Mouse (Mus musculus): ENCODE measurements around the gene Sorbs1. TPM values are rescaled to one million over a fixed set of nuclear protein-coding genes. Genes with fewer than 3 reads are reported as not detected.

Gene Sorbs1
- polyA plus RNA-seq, 1 experiment: 84.4 TPM

- peak overlapping the region; percentile 45 for H3K27ac ChIP-seq (ENCODE audit: insufficient read depth, low read length)
- no peaks in the 10 kb centered on the region for H3K9me3 ChIP-seq (replicated peaks; ENCODE audit: control insufficient read depth, insufficient read depth, low read length, poor library complexity, severe bottlenecking)
- H3K36me3 ChIP-seq (ENCODE audit: control insufficient read depth, insufficient read depth, low read length, poor library complexity, severe bottlenecking): no peaks in the 10 kb centered on the region
- TF ChIP-seq POLR2A (IDR thresholded peaks at IDR 0.05; ENCODE audit: insufficient read depth, low read length): no peak
- TF ChIP-seq EP300 (IDR thresholded peaks at IDR 0.05; ENCODE audit: insufficient read depth, low read depth, low read length): peak; percentile 82
- H3K4me3 ChIP-seq (ENCODE audit: low read depth, low read length): peak overlapping the region; percentile 8
- peaks cover 2% of the 10 kb centered on the region for H3K4me1 ChIP-seq (ENCODE audit: control insufficient read depth, insufficient read depth, low read length)
- H3K9ac ChIP-seq (ENCODE audit: low read depth, poor library complexity, severe bottlenecking): peak overlapping the region; percentile 79; the same call in 1 of the 2 replicates
- no peaks in the 10 kb centered on the region for H3K27me3 ChIP-seq (ENCODE audit: control insufficient read depth, insufficient read depth, low read length, poor library complexity, severe bottlenecking)
These were observed 1.8 kb downstream of the Sorbs1 start for GRCm38 (mm10) chr19:40511679-40512309.

- TF ChIP-seq POLR2A (IDR thresholded peaks at IDR 0.05; ENCODE audit: insufficient read depth, low read length): no peak
- TF ChIP-seq CTCF (IDR thresholded peaks at IDR 0.05; ENCODE audit: low read depth, low read length): no peak
- TF ChIP-seq EP300 (IDR thresholded peaks at IDR 0.05; ENCODE audit: insufficient read depth, low read depth, low read length): no peak
- H3K27me3 ChIP-seq (ENCODE audit: control insufficient read depth, insufficient read depth, low read length, poor library complexity, severe bottlenecking): no peaks in the 10 kb centered on the region
- no peaks in the 10 kb centered on the region for H3K9me3 ChIP-seq (replicated peaks; ENCODE audit: control insufficient read depth, insufficient read depth, low read length, poor library complexity, severe bottlenecking)
- no peak overlapping the region for H3K4me3 ChIP-seq (ENCODE audit: low read depth, low read length)
- H3K9ac ChIP-seq (ENCODE audit: low read depth, poor library complexity, severe bottlenecking): no peak overlapping the region
- peaks cover 2% of the 10 kb centered on the region for H3K4me1 ChIP-seq (ENCODE audit: control insufficient read depth, insufficient read depth, low read length)
- no peaks in the 10 kb centered on the region for H3K36me3 ChIP-seq (ENCODE audit: control insufficient read depth, insufficient read depth, low read length, poor library complexity, severe bottlenecking)
- H3K27ac ChIP-seq (ENCODE audit: insufficient read depth, low read length): peak overlapping the region; percentile 45
These were observed 2.5 kb downstream of the Sorbs1 start for GRCm38 (mm10) chr19:40511100-40511439.

- TF ChIP-seq CTCF (IDR thresholded peaks at IDR 0.05; ENCODE audit: low read depth, low read length) (no peak), EP300 (IDR thresholded peaks at IDR 0.05; ENCODE audit: insufficient read depth, low read depth, low read length) (no peak), POLR2A (IDR thresholded peaks at IDR 0.05; ENCODE audit: insufficient read depth, low read length) (no peak)
- peaks cover 2% of the 10 kb centered on the region for H3K4me1 ChIP-seq (ENCODE audit: control insufficient read depth, insufficient read depth, low read length)
- no peak overlapping the region for H3K4me3 ChIP-seq (ENCODE audit: low read depth, low read length)
- H3K9me3 ChIP-seq (replicated peaks; ENCODE audit: control insufficient read depth, insufficient read depth, low read length, poor library complexity, severe bottlenecking): no peaks in the 10 kb centered on the region
- H3K27ac ChIP-seq (ENCODE audit: insufficient read depth, low read length): no peak overlapping the region
- no peaks in the 10 kb centered on the region for H3K36me3 ChIP-seq (ENCODE audit: control insufficient read depth, insufficient read depth, low read length, poor library complexity, severe bottlenecking)
- H3K27me3 ChIP-seq (ENCODE audit: control insufficient read depth, insufficient read depth, low read length, poor library complexity, severe bottlenecking): no peaks in the 10 kb centered on the region
- no peak overlapping the region for H3K9ac ChIP-seq (ENCODE audit: low read depth, poor library complexity, severe bottlenecking)
These were observed 3.0 kb downstream of the Sorbs1 start for GRCm38 (mm10) chr19:40510387-40511099.

DNA sequence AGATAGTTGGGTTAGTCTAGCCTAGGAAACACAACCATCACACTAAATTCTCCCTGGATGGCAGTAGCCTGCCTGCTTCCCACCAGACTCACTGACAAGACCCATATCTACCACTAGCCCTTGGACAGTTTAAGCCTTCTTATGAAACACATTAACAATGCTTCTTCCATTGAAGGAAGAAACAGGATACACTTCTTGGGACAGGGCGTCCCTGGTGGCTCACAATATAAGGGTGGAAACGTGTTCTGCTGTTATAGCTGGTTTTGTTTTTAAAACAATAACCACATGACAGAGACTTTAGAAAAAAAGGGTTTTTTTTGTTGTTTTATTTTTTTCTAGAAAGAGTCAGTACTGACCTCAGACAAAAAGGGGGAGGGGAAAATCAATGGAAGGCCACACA lies 4.3 kb downstream of the Sorbs1 start:
- Histone ChIP-seq H3K4me1 (ENCODE audit: control insufficient read depth, insufficient read depth, low read length) (peaks cover 2% of the 10 kb centered on the region), H3K9me3 (replicated peaks; ENCODE audit: control insufficient read depth, insufficient read depth, low read length, poor library complexity, severe bottlenecking) (no peaks in the 10 kb centered on the region), H3K36me3 (ENCODE audit: control insufficient read depth, insufficient read depth, low read length, poor library complexity, severe bottlenecking) (no peaks in the 10 kb centered on the region), H3K4me3 (ENCODE audit: low read depth, low read length) (no peak overlapping the region), H3K27ac (ENCODE audit: insufficient read depth, low read length) (no peak overlapping the region), H3K9ac (ENCODE audit: low read depth, poor library complexity, severe bottlenecking) (no peak overlapping the region), H3K27me3 (ENCODE audit: control insufficient read depth, insufficient read depth, low read length, poor library complexity, severe bottlenecking) (no peaks in the 10 kb centered on the region)
- TF ChIP-seq POLR2A (IDR thresholded peaks at IDR 0.05; ENCODE audit: insufficient read depth, low read length) (no peak), EP300 (IDR thresholded peaks at IDR 0.05; ENCODE audit: insufficient read depth, low read depth, low read length) (no peak), CTCF (IDR thresholded peaks at IDR 0.05; ENCODE audit: low read depth, low read length) (no peak)

DNA sequence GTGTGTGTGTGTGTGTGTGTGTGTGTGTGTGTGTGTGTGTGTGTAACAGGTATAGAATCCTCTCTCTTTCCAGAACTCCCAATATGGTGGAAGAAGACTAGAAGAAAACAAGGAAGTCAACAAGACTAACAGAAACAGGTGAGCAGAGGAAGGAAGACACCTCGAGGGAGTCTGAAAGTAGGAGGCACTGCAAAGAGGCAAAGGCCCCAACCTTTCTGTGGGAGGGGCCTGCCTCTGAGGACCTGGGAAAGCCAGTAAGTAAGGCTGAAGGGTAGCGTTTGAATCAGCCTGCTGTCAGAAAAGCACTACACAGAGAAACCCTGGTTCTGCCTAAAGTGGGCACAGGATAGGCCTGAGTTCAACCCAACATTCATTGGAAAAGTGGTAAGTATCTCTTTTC lies 4.7 kb downstream of the Sorbs1 start:
- Histone ChIP-seq H3K4me3 (ENCODE audit: low read depth, low read length) (no peak overlapping the region), H3K27me3 (ENCODE audit: control insufficient read depth, insufficient read depth, low read length, poor library complexity, severe bottlenecking) (no peaks in the 10 kb centered on the region), H3K27ac (ENCODE audit: insufficient read depth, low read length) (no peak overlapping the region), H3K9ac (ENCODE audit: low read depth, poor library complexity, severe bottlenecking) (no peak overlapping the region), H3K9me3 (replicated peaks; ENCODE audit: control insufficient read depth, insufficient read depth, low read length, poor library complexity, severe bottlenecking) (no peaks in the 10 kb centered on the region), H3K36me3 (ENCODE audit: control insufficient read depth, insufficient read depth, low read length, poor library complexity, severe bottlenecking) (no peaks in the 10 kb centered on the region), H3K4me1 (ENCODE audit: control insufficient read depth, insufficient read depth, low read length) (peaks cover 2% of the 10 kb centered on the region)
- TF ChIP-seq POLR2A (IDR thresholded peaks at IDR 0.05; ENCODE audit: insufficient read depth, low read length): no peak
- no peak for TF ChIP-seq CTCF (IDR thresholded peaks at IDR 0.05; ENCODE audit: low read depth, low read length)
- no peak for TF ChIP-seq EP300 (IDR thresholded peaks at IDR 0.05; ENCODE audit: insufficient read depth, low read depth, low read length)

- Histone ChIP-seq H3K4me1 (ENCODE audit: control insufficient read depth, insufficient read depth, low read length) (peaks cover 2% of the 10 kb centered on the region), H3K9me3 (replicated peaks; ENCODE audit: control insufficient read depth, insufficient read depth, low read length, poor library complexity, severe bottlenecking) (no peaks in the 10 kb centered on the region), H3K4me3 (ENCODE audit: low read depth, low read length) (no peak overlapping the region), H3K27me3 (ENCODE audit: control insufficient read depth, insufficient read depth, low read length, poor library complexity, severe bottlenecking) (no peaks in the 10 kb centered on the region), H3K27ac (ENCODE audit: insufficient read depth, low read length) (no peak overlapping the region), H3K36me3 (ENCODE audit: control insufficient read depth, insufficient read depth, low read length, poor library complexity, severe bottlenecking) (no peaks in the 10 kb centered on the region), H3K9ac (ENCODE audit: low read depth, poor library complexity, severe bottlenecking) (no peak overlapping the region)
- TF ChIP-seq CTCF (IDR thresholded peaks at IDR 0.05; ENCODE audit: low read depth, low read length) (no peak), POLR2A (IDR thresholded peaks at IDR 0.05; ENCODE audit: insufficient read depth, low read length) (no peak), EP300 (IDR thresholded peaks at IDR 0.05; ENCODE audit: insufficient read depth, low read depth, low read length) (no peak)
These were observed 6.6 kb downstream of the Sorbs1 start for GRCm38 (mm10) chr19:40506965-40507364.
